In genomic region chr4:114477082-114477771, GRCm38 (mm10) we compare ENCODE assay signal across 8 mouse cellular contexts.
DNase-seq lines count a peak whose midpoint lies in the region; ATAC-seq and TF ChIP-seq lines count a peak whose summit lies in the region.

No protein-coding gene starts in this region.

- intact Hi-C loops in gastrocnemius, adult 2 months (cut with DNase I) = no loop called here

- no peaks in the 10 kb centered on the region for H3K36me3 ChIP-seq in lung, embryonic 15.5 days
- H3K36me3 ChIP-seq in limb, embryonic 10.5 days = no peaks in the 10 kb centered on the region

- no peak overlapping the region for H3K4me2 ChIP-seq in lung, embryonic 15.5 days

- peak; percentile 43; the same call in 1 of the 2 replicates for ATAC-seq in lung, embryonic 15.5 days (ENCODE audit: borderline replicate concordance, extremely low read depth, low FRiP score, low TSS enrichment)

- no peak for TF ChIP-seq POLR2A in lung, adult 2 months (IDR thresholded peaks at IDR 0.05; ENCODE audit: borderline replicate concordance, extremely low read depth, low read depth, low read length)

- TF ChIP-seq CTCF in lung, adult 2 months (IDR thresholded peaks at IDR 0.05; ENCODE audit: insufficient read depth, low read length) = no peak
- TF ChIP-seq CTCF in gastrocnemius, adult 2 months (IDR thresholded peaks at IDR 0.05) = no peak

- WGBS in lung, embryonic 15.5 days = 28% methylated on average over 11 of the region's 11 CpGs
- 44% methylated on average over 11 of the region's 11 CpGs for WGBS in lung, adult 2 months
- WGBS in limb, embryonic 10.5 days = 16% methylated on average over 11 of the region's 11 CpGs

- H3K9me3 ChIP-seq in lung, embryonic 15.5 days = no peaks in the 10 kb centered on the region
- H3K9me3 ChIP-seq in limb, embryonic 10.5 days (replicated peaks) = no peaks in the 10 kb centered on the region

- H3K4me3 ChIP-seq in lung, embryonic 15.5 days = no peak overlapping the region
- no peak overlapping the region for H3K4me3 ChIP-seq in lung, adult 2 months (replicated peaks; ENCODE audit: extremely low read depth, low read depth, low read length)
- 0 out of 2 replicates have a peak overlapping the region, but pooled peaks have one; percentile 7 for H3K4me3 ChIP-seq in limb, embryonic 10.5 days
- H3K4me3 ChIP-seq in gastrocnemius, adult 2 months = no peak overlapping the region

- H3K9ac ChIP-seq in lung, embryonic 15.5 days = no peak overlapping the region

- no peaks in the 10 kb centered on the region for H3K27me3 ChIP-seq in lung, embryonic 15.5 days
- peaks cover 94% of the 10 kb centered on the region for H3K27me3 ChIP-seq in limb, embryonic 10.5 days (ENCODE audit: low read depth, poor library complexity, severe bottlenecking)

- H3K4me1 ChIP-seq in lung, embryonic 15.5 days = peaks cover 7% of the 10 kb centered on the region; the same call in 1 of the 2 replicates
- no peaks in the 10 kb centered on the region for H3K4me1 ChIP-seq in lung, adult 2 months (ENCODE audit: control insufficient read depth, insufficient read depth, low read length)
- H3K4me1 ChIP-seq in limb, embryonic 10.5 days = peaks cover 65% of the 10 kb centered on the region

- no peak overlapping the region for H3K27ac ChIP-seq in lung, embryonic 15.5 days
- H3K27ac ChIP-seq in limb, embryonic 10.5 days = peak overlapping the region; percentile 48
- H3K27ac ChIP-seq in gastrocnemius, adult 2 months = no peak overlapping the region

- no peak for DNase-seq in lung, adult 2 months
- DNase-seq in forelimb bud, embryonic 11.5 days (ENCODE audit: low read depth, low spot score) = peak; percentile 60
- DNase-seq in limb, embryonic 10.5 days (ENCODE audit: low spot score) = peak; percentile 72
- DNase-seq in retina, embryonic 14.5 days (ENCODE audit: low spot score) = peak; percentile 23
- DNase-seq in spleen, postnatal 4 days (ENCODE audit: low spot score in 2 of 2) = no peak
- no peak for DNase-seq in gastrocnemius, adult 2 months
- DNase-seq in urinary bladder, postnatal 25 days (ENCODE audit: low spot score) = no peak

Comparison
In these comparisons a context has a peak if more than half of its experiments do, and no peak if none do; other contexts are left out.
1. DNase-seq: peak in forelimb bud, embryonic 11.5 days (single experiment), limb, embryonic 10.5 days (single experiment) and retina, embryonic 14.5 days (single experiment); none in lung, adult 2 months (single experiment), spleen, postnatal 4 days (0 of 2), gastrocnemius, adult 2 months (single experiment) and urinary bladder, postnatal 25 days (single experiment).